Mouse (Mus musculus) hindbrain, embryonic 14.5 days (tissue): ENCODE measurements around the gene Yjefn3. TPM values are rescaled to one million over a fixed set of nuclear protein-coding genes. Genes with fewer than 3 reads are reported as not detected.

Experiments used
- polyA plus RNA-seq: library from polyadenylated mRNA; unstranded; fragments of >200 nt; fragmentation: Nextera tagmentation; extraction: Ambion mirVana; gene quantifications from 2 replicates; pipeline ENCODE4 v1.2.1, GENCODE M21; 2014

Gene Yjefn3
- polyA plus RNA-seq, 1 experiment from 2014 or later, result 12.3 TPM

Other genes with a start within 250 kb of the Yjefn3 start
- gene Zfp964, start 248.2 kb downstream of the Yjefn3 start, polyA plus RNA-seq, result 1.6 and 2.2 TPM in 2 replicates
- 24.8 and 29.8 TPM in 2 replicates for gene Zfp869, start 192.0 kb downstream of the Yjefn3 start, polyA plus RNA-seq
- 7.4 and 8.4 TPM in 2 replicates for gene Zfp963, start 152.7 kb downstream of the Yjefn3 start, polyA plus RNA-seq
- 1.0 and 1.7 TPM in 2 replicates for gene Gm20422, start 127.8 kb downstream of the Yjefn3 start, polyA plus RNA-seq
- gene Atp13a1, start 111.5 kb downstream of the Yjefn3 start, polyA plus RNA-seq, result 47.8 and 48.3 TPM in 2 replicates
- gene Zfp866, start 111.5 kb downstream of the Yjefn3 start, polyA plus RNA-seq, result 40.3 and 40.5 TPM in 2 replicates
- gene Gmip, start 94.0 kb downstream of the Yjefn3 start, polyA plus RNA-seq, result 22.1 and 27.7 TPM in 2 replicates
- gene Lpar2, start 80.3 kb downstream of the Yjefn3 start, polyA plus RNA-seq, result 0.99 and 1.6 TPM in 2 replicates
- gene Pbx4, start 70.2 kb downstream of the Yjefn3 start, polyA plus RNA-seq, result 52.9 and 59.7 TPM in 2 replicates
- 4.1 and 4.2 TPM in 2 replicates for gene Cilp2, start 15.0 kb downstream of the Yjefn3 start, polyA plus RNA-seq
- 4.6 and 4.7 TPM in 2 replicates for gene Tssk6, start 528 bp downstream of the Yjefn3 start, polyA plus RNA-seq
- 201 and 213 TPM in 2 replicates for gene Ndufa13, start 154 bp downstream of the Yjefn3 start, polyA plus RNA-seq
- gene Gatad2a, start 93.7 kb upstream of the Yjefn3 start, polyA plus RNA-seq, result 26.4 and 26.5 TPM in 2 replicates
- gene Mau2, start 140.0 kb upstream of the Yjefn3 start, polyA plus RNA-seq, result 69.3 and 69.4 TPM in 2 replicates
- gene Sugp1, start 140.1 kb upstream of the Yjefn3 start, polyA plus RNA-seq, result 40.3 and 44.8 TPM in 2 replicates
- 1.0 and 1.9 TPM in 2 replicates for gene Tm6sf2, start 170.2 kb upstream of the Yjefn3 start, polyA plus RNA-seq
- 0.80 and 1.1 TPM in 2 replicates for gene Hapln4, start 180.7 kb upstream of the Yjefn3 start, polyA plus RNA-seq
- 141 and 152 TPM in 2 replicates for gene Ncan, start 218.2 kb upstream of the Yjefn3 start, polyA plus RNA-seq
- 29.1 and 29.5 TPM in 2 replicates for gene Nr2c2ap, start 228.6 kb upstream of the Yjefn3 start, polyA plus RNA-seq
- 7.2 and 8.2 TPM in 2 replicates for gene Rfxank, start 236.4 kb upstream of the Yjefn3 start, polyA plus RNA-seq
- gene Borcs8, start 236.8 kb upstream of the Yjefn3 start, polyA plus RNA-seq, result 62.1 and 62.7 TPM in 2 replicates
- gene Mef2b, start 237.0 kb upstream of the Yjefn3 start, polyA plus RNA-seq, result 0.73 and 0.83 TPM in 2 replicates